Mouse (Mus musculus) gastrocnemius, adult 8-10 months (tissue): ENCODE results near the gene Btg1. TPM values are rescaled to one million over a fixed set of nuclear protein-coding genes. Genes with fewer than 3 reads are reported as not detected.

Experiments used
- DNase-seq, 2 experiments: peaks; one replicate each; pipeline ENCODE4 v3.0.0; 2022; ENCODE audit warnings: low spot score in 2 of 2
- total RNA-seq, 4 experiments: library from RNA; stranded (reverse); gene quantifications; 2 replicates each; pipeline ENCODE4 v1.2.4; 2022

Gene Btg1
- total RNA-seq, 4 experiments from 2014 or later: 8.8 to 11.8 (median 11.6) TPM

GRCm38 (mm10) chr10:96630110-96630509 lies 13.3 kb downstream of the Btg1 start:
- no peak for DNase-seq

GRCm38 (mm10) chr10:96631066-96631711 lies 14.4 kb downstream of the Btg1 start:
- no peak for DNase-seq

GRCm38 (mm10) chr10:96632271-96633144 lies 15.7 kb downstream of the Btg1 start:
- DNase-seq: no peak

GRCm38 (mm10) chr10:96633145-96633516 lies 16.3 kb downstream of the Btg1 start:
- no peak for DNase-seq

- DNase-seq: no peak
Measured at GRCm38 (mm10) chr10:96635472-96635871, 18.7 kb downstream of the Btg1 start.

- DNase-seq: no peak
Measured at GRCm38 (mm10) chr10:96638477-96638876, 21.7 kb downstream of the Btg1 start.

GRCm38 (mm10) chr10:96642014-96642413 lies 25.2 kb downstream of the Btg1 start:
- DNase-seq: no peak

GRCm38 (mm10) chr10:96642751-96643150 lies 25.9 kb downstream of the Btg1 start:
- no peak for DNase-seq

GRCm38 (mm10) chr10:96645183-96645582 lies 28.4 kb downstream of the Btg1 start:
- no peak for DNase-seq

GRCm38 (mm10) chr10:96646024-96646866 lies 29.4 kb downstream of the Btg1 start:
- DNase-seq: no peak

- DNase-seq: no peak
Measured at GRCm38 (mm10) chr10:96646867-96647462, 30.2 kb downstream of the Btg1 start.

GRCm38 (mm10) chr10:96648161-96648561 lies 31.4 kb downstream of the Btg1 start:
- no peak for DNase-seq

- no peak for DNase-seq
Measured at GRCm38 (mm10) chr10:96649524-96649923, 32.7 kb downstream of the Btg1 start.

GRCm38 (mm10) chr10:96652372-96652771 lies 35.6 kb downstream of the Btg1 start:
- no peak for DNase-seq

- no peak for DNase-seq
Measured at GRCm38 (mm10) chr10:96653030-96653429, 36.2 kb downstream of the Btg1 start.

- DNase-seq: no peak
Measured at GRCm38 (mm10) chr10:96654079-96654478, 37.3 kb downstream of the Btg1 start.

- DNase-seq: no peak
Measured at GRCm38 (mm10) chr10:96654576-96654975, 37.8 kb downstream of the Btg1 start.

- DNase-seq: no peak
Measured at GRCm38 (mm10) chr10:96655066-96655465, 38.3 kb downstream of the Btg1 start.

GRCm38 (mm10) chr10:96656176-96656575 lies 39.4 kb downstream of the Btg1 start:
- DNase-seq: no peak

GRCm38 (mm10) chr10:96658906-96659305 lies 42.1 kb downstream of the Btg1 start:
- no peak for DNase-seq

GRCm38 (mm10) chr10:96660280-96660985 lies 43.6 kb downstream of the Btg1 start:
- DNase-seq: no peak
